Mouse (Mus musculus): ENCODE data around the gene Prss38.

DNA sequence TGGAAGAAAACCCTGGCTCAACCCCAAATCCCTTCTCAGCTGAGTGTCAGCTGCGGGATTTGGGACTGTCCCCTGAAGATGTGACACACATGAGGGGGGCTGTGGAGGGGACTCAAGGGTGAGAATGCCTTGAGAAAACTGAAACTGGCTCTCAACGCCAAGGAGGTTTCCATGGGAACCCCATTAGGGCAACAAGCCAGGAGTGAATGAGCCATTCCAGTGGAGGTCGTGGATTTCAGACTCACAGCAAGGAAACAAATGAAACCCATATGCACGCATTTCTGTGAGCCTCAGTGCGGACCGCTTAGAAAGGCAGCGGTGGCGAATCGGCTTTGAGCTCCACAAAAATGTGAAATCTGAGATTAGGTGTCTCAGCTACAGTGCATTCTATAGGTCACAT is 18.1 kb upstream of the Prss38 start:
- TF ChIP-seq FLI1 (IDR thresholded peaks at IDR 0.05; ENCODE audit: low read length) (no peak), GATA1 (IDR thresholded peaks at IDR 0.05; ENCODE audit: borderline replicate concordance, low read length) (no peak)

Data from megakaryocyte, embryonic 14.5 days (primary cell).